Mouse (Mus musculus) stomach, postnatal 0 days (tissue): ENCODE measurements at regions not wholly inside any gene's neighbourhood (a gene's known extent, or its start where the extent isn't known, plus 50 kb on each side); places are given as distances from the start of the nearest gene placed in this dataset.

Source experiments
- CTCF ChIP-seq: IDR thresholded peaks from 2 replicates; pipeline ENCODE4 v1.5.1; 2016; ENCODE audit warnings: antibody characterized with exemption, low read depth, mild to moderate bottlenecking, moderate library complexity
- EP300 ChIP-seq: optimal IDR thresholded peaks from 2 replicates; pipeline ENCODE3; 2016; ENCODE audit warnings: antibody characterized with exemption

DNA sequence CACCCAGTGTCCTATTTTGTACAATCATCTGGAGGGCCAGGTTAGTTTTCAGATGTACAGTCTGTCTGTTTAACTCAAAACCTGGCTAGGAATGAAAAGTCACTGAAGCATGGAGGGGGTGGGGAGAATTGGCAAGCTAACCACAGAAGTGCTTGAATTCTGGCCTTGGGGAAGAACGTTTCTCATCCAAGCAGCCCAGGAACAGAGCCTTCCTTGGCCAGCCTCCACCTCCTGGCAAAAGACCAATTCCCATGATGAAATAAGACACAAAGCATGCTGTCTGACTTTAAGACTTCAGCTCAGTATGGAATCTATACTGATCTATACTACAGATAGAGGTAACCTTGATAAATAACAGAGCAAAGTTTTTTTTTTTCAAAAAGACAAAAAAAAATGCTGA is 80.3 kb upstream of the Zfp648 start:
- TF ChIP-seq CTCF, result no peak
- no peak for TF ChIP-seq EP300
